ENCODE assay signal across 19 mouse cellular contexts in the genomic region with DNA sequence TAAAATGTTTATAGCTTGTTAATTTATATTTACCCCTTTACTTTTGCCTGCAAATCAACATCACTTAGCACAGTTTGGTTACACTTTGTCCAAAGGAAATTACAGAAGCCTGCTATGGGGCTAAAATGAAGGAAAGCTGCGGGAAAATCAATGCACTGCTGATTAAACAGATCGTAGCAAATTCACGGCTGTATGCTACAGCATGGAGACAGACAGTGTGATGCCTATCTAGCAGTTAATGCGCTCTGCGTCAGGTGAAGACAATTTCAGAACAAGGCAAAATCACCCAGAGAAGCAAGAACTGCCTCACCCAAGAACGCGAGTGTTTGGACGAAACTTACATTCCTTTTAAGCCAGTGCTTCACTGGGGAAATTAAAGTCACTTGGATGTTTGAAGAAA.
DNase-seq lines count a peak whose midpoint lies in the region; ATAC-seq and TF ChIP-seq lines count a peak whose summit lies in the region.
"Had no signal": no experiment of that assay in that cellular context is flagged by ENCODE, and none has a peak within 500 bp of the region (broad histone marks: within the 10 kb centered on the region; RNA-seq: fewer than 3 reads in every experiment).

No protein-coding gene starts in this region.

- 72% methylated on average over 8 of the region's 8 CpGs for WGBS in hindbrain, embryonic 11.5 days
- 43% methylated on average over 8 of the region's 8 CpGs for WGBS in midbrain, embryonic 15.5 days
- 64% methylated on average over 8 of the region's 8 CpGs for whole genome bisulfite sequencing in intestine, embryonic 15.5 days

- no peaks in the 10 kb centered on the region for H3K27me3 ChIP-seq in hindbrain, embryonic 11.5 days (ENCODE audit: control insufficient read depth, insufficient read depth, low read length)
- H3K27me3 ChIP-seq in midbrain, embryonic 15.5 days (replicated peaks): no peaks in the 10 kb centered on the region
- no peaks in the 10 kb centered on the region for H3K27me3 ChIP-seq in intestine, embryonic 15.5 days (replicated peaks)
- H3K27me3 ChIP-seq: megakaryocyte, embryonic 14.5 days had no signal

- no peaks in the 10 kb centered on the region for H3K36me3 ChIP-seq in hindbrain, embryonic 11.5 days (ENCODE audit: control insufficient read depth, insufficient read depth, low read length)
- no peaks in the 10 kb centered on the region for H3K36me3 ChIP-seq in midbrain, embryonic 15.5 days (replicated peaks)
- H3K36me3 ChIP-seq in intestine, embryonic 15.5 days: no peaks in the 10 kb centered on the region
- H3K36me3 ChIP-seq: G1E had no signal

- no peak for ATAC-seq in hindbrain, embryonic 11.5 days (ENCODE audit: low FRiP score)
- no peak for ATAC-seq in midbrain, embryonic 15.5 days (replicated peaks)
- no peak for ATAC-seq in intestine, embryonic 15.5 days

- peak in 1 of 2 experiments; percentile 14 for DNase-seq in layer of hippocampus, adult 2 months (ENCODE audit: low spot score in 2 of 2)
- DNase-seq in layer of hippocampus, adult 9-10 months (ENCODE audit: low spot score): no peak
- peak; percentile 5 for DNase-seq in hindbrain, embryonic 11.5 days (ENCODE audit: low spot score)
- DNase-seq in spleen, postnatal 4 days (ENCODE audit: low spot score in 2 of 2): no peak
- no peak for DNase-seq in ovary, adult 18-20 months (ENCODE audit: low spot score)
- DNase-seq: adrenal gland, postnatal 36 days; B cell, adult 2 months; cerebellum, adult 11-12 months; gastrocnemius, postnatal 14 days; heart, postnatal 4 days; kidney, adult 9 months had no signal

- H3K4me2 ChIP-seq in hindbrain, embryonic 11.5 days (replicated peaks; ENCODE audit: low read depth, low read length): no peak overlapping the region
- H3K4me2 ChIP-seq in midbrain, embryonic 15.5 days: peak overlapping the region; percentile 20
- H3K4me2 ChIP-seq in intestine, embryonic 15.5 days (replicated peaks): no peak overlapping the region
- H3K4me2 ChIP-seq: heart, embryonic 11.5 days; lung, embryonic 14.5 days had no signal

- no peak for TF ChIP-seq POLR2A in cortical plate, adult 2 months (IDR thresholded peaks at IDR 0.05; ENCODE audit: extremely low read depth, insufficient read depth, low read length)

- no peak for TF ChIP-seq CTCF in layer of hippocampus, adult 2 months (conservative IDR thresholded peaks at IDR 0.05)
- TF ChIP-seq CTCF in cortical plate, adult 2 months (IDR thresholded peaks at IDR 0.05; ENCODE audit: extremely low read depth, insufficient read depth, low read length): no peak

- peak overlapping the region; percentile 92 for H3K27ac ChIP-seq in layer of hippocampus, adult 2 months
- no peak overlapping the region; the same call in 1 of the 2 replicates for H3K27ac ChIP-seq in cortical plate, adult 2 months (ENCODE audit: insufficient read depth, low read length)
- H3K27ac ChIP-seq in hindbrain, embryonic 11.5 days (ENCODE audit: low read depth, low read length): 0 out of 2 replicates have a peak overlapping the region, but pooled peaks have one; percentile 2
- no peak overlapping the region for H3K27ac ChIP-seq in midbrain, embryonic 15.5 days
- no peak overlapping the region for H3K27ac ChIP-seq in intestine, embryonic 15.5 days

- peak overlapping the region; percentile 22 for H3K4me3 ChIP-seq in layer of hippocampus, adult 2 months
- H3K4me3 ChIP-seq in cortical plate, adult 2 months (ENCODE audit: insufficient read depth, low read length): peak overlapping the region; percentile 10; the same call in 1 of the 2 replicates
- no peak overlapping the region for H3K4me3 ChIP-seq in hindbrain, embryonic 11.5 days (ENCODE audit: low read depth, low read length)
- no peak overlapping the region for H3K4me3 ChIP-seq in midbrain, embryonic 15.5 days
- no peak overlapping the region for H3K4me3 ChIP-seq in intestine, embryonic 15.5 days (replicated peaks)
- H3K4me3 ChIP-seq: erythroblast, embryonic 14.5 days; megakaryocyte, embryonic 14.5 days had no signal

- H3K9ac ChIP-seq in hindbrain, embryonic 11.5 days (ENCODE audit: low read depth, low read length): no peak overlapping the region
- H3K9ac ChIP-seq in midbrain, embryonic 15.5 days: no peak overlapping the region
- H3K9ac ChIP-seq in intestine, embryonic 15.5 days: no peak overlapping the region
- H3K9ac ChIP-seq: lung, embryonic 14.5 days had no signal

- no peaks in the 10 kb centered on the region for H3K9me3 ChIP-seq in hindbrain, embryonic 11.5 days (ENCODE audit: control insufficient read depth, low read length)
- no peaks in the 10 kb centered on the region for H3K9me3 ChIP-seq in midbrain, embryonic 15.5 days
- H3K9me3 ChIP-seq in intestine, embryonic 15.5 days: no peaks in the 10 kb centered on the region
- H3K9me3 ChIP-seq: G1E; megakaryocyte, embryonic 14.5 days had no signal

- peaks cover 3% of the 10 kb centered on the region; the same call in 1 of the 2 replicates for H3K4me1 ChIP-seq in cortical plate, adult 2 months (ENCODE audit: control insufficient read depth, insufficient read depth, low read length)
- H3K4me1 ChIP-seq in hindbrain, embryonic 11.5 days (replicated peaks; ENCODE audit: control insufficient read depth, insufficient read depth, low read length): no peaks in the 10 kb centered on the region
- H3K4me1 ChIP-seq in midbrain, embryonic 15.5 days: peaks cover 8% of the 10 kb centered on the region; the same call in 1 of the 2 replicates
- no peaks in the 10 kb centered on the region for H3K4me1 ChIP-seq in intestine, embryonic 15.5 days (replicated peaks)
- H3K4me1 ChIP-seq: megakaryocyte, embryonic 14.5 days had no signal

Comparison
In these comparisons a context has a peak if more than half of its experiments do, and no peak if none do; other contexts are left out.
1. H3K27ac ChIP-seq: peak in layer of hippocampus, adult 2 months (single experiment) and hindbrain, embryonic 11.5 days (single experiment); none in cortical plate, adult 2 months (single experiment), midbrain, embryonic 15.5 days (single experiment) and intestine, embryonic 15.5 days (single experiment).
2. H3K4me3 ChIP-seq: peak in layer of hippocampus, adult 2 months (single experiment) and cortical plate, adult 2 months (single experiment); none in hindbrain, embryonic 11.5 days (single experiment), midbrain, embryonic 15.5 days (single experiment) and intestine, embryonic 15.5 days (single experiment).